Mouse (Mus musculus) effector memory CD4-positive, alpha-beta T cell, adult 7 months (primary cell): ENCODE data around the gene Drc7. TPM values are rescaled to one million over a fixed set of nuclear protein-coding genes. Genes with fewer than 3 reads are reported as not detected.

ENCODE experiments used
- polyA plus RNA-seq: library from polyadenylated mRNA; unstranded; fragments of 100-300 nt; shearing (Covaris generic); gene quantifications from one replicate; pipeline ENCODE4 v1.2.1, GENCODE M21; 2017

Gene Drc7
- polyA plus RNA-seq = 0.39 TPM

DNA sequence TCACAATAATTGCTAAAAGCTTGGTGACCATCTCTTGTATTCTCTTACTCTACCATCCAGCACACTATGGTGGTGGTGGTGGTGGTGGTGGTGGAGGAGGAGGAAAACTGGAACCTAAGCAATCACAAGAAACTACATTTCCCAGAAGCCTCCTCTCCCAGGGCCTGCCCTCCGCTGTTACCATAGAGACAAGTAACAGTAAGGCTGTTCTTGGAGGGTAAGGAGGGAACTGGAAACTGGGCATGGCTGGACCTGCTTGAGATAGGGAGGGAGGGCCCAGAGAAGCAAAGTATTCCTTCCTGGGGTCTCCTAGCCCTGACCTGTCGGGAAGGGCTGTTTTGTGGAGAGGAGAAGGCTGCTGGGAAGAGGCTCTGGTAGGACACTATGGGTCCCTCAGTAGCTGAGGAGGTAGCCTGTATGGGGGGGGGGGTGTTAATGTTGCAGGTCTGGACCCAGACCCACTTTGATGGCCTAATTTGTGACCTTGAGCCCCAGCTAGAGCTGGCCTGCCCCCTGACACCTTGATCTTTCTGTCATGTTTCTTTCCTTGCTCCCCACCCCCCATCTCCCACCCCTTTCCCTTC is at the start of gene Drc7:
TSS of gene Drc7 (plus strand) at position 177 of the 584 bp plus-strand sequence.

GRCm38 (mm10) chr8:95017451-95017850 is 37.5 kb upstream of the Drc7 start, which contains the start of gene Adgrg3:
Adgrg3 (plus strand) TSS chr8:95017692.

DNA sequence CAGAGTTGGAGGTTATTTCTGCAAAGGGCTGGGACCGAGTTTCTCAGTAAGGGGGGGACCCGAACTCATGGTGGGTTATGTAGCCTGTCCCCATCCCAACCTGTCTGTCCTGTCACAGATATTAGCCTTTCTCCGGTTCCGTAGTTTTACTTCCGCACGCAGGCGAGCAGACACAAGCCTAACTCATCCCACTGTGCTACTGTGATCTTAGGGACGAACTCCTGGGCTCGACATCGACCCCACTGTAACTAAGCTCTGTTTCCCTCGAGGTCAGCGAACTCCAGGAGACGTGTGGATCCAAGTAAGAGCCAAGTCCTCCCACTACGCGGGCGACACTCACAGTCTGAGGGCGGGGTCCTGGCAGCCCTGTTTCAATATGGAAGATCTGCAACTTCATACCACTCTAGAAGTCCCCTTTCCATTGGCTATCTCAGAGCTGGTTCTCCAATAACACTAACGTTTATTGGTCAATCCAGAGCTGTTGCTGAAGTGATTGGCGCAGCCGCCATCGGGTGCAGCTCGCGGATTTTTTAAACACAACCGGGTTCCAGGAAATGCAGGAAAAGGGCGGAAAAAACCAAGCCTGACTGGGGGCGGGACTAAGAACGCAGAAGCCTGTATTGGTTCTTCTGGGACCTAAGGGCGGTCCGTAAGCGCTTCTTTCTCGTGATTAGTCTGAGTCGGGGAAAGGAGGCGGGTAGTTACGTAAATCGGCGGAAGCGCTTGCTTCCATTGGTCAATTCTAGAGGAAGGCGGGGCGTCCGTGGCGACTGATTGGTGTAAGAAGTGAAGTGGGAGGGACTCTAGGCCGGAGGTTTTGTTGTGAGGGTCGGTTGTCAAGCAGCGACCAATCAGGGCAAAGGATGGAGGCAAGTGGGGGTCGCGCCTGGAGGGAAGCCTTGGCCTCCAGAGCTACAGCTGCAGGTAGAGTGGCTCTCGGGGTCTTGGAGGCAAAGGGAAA is 25.8 kb downstream of the Drc7 start, which contains the start of gene Katnb1:
TSS of gene Katnb1 (plus strand) at position 806 of the 961 bp plus-strand sequence.

Other genes starting within 250 kb of the Drc7 start
- gene Ccl17, start 244.7 kb upstream of the Drc7 start, polyA plus RNA-seq = not detected
- gene Coq9, start 216.8 kb upstream of the Drc7 start, polyA plus RNA-seq = 42.0 TPM
- 107 TPM for gene Ciapin1, start 216.7 kb upstream of the Drc7 start, polyA plus RNA-seq
- gene Polr2c, start 197.7 kb upstream of the Drc7 start, polyA plus RNA-seq = 90.3 TPM
- 1.1 TPM for gene Dok4, start 178.8 kb upstream of the Drc7 start, polyA plus RNA-seq
- gene Ccdc102a, start 137.0 kb upstream of the Drc7 start, polyA plus RNA-seq = not detected
- gene Adgrg5, start 131.4 kb upstream of the Drc7 start, polyA plus RNA-seq = not detected
- not detected for gene Adgrg1, start 80.4 kb upstream of the Drc7 start, polyA plus RNA-seq
- gene Adgrg3, start 37.4 kb upstream of the Drc7 start, polyA plus RNA-seq = 4.8 TPM
- 34.7 TPM for gene Katnb1, start 26.1 kb downstream of the Drc7 start, polyA plus RNA-seq
- gene Kifc3, start 147.7 kb downstream of the Drc7 start, polyA plus RNA-seq = 0.39 TPM